Mouse (Mus musculus) liver, embryonic 15.5 days (tissue): ENCODE results near the gene Tmem11. TPM values are rescaled to one million over a fixed set of nuclear protein-coding genes. Genes with fewer than 3 reads are reported as not detected.

Experiments used
- ATAC-seq: fragments of 200-750 bp; cut with Nextera tagmentation; 2 replicates; pipeline ENCODE4 v1.8.0; 2017; ENCODE audit warnings: moderate number of reproducible peaks, mild to moderate bottlenecking, moderate library complexity; ENCODE audit not compliant: insufficient read depth
- H3K27ac ChIP-seq: fragments of 300-500 bp; sonication (generic); replicated peaks from 2 replicates; pipeline ENCODE4 v1.5.1; 2015; ENCODE audit warnings: mild to moderate bottlenecking, inconsistent platforms
- H3K27me3 ChIP-seq: fragments of 300-500 bp; sonication (generic); 2 replicates; pipeline ENCODE4 v1.6.1; 2015; ENCODE audit warnings: mild to moderate bottlenecking, inconsistent platforms
- H3K36me3 ChIP-seq: fragments of 300-500 bp; sonication (generic); replicated peaks from 2 replicates; pipeline ENCODE4 v1.6.1; 2015; ENCODE audit warnings: moderate library complexity, mild to moderate bottlenecking, inconsistent platforms
- H3K4me1 ChIP-seq: fragments of 300-500 bp; sonication (generic); replicated peaks from 2 replicates; pipeline ENCODE4 v1.6.1; 2015; ENCODE audit warnings: inconsistent platforms
- H3K4me2 ChIP-seq: fragments of 300-500 bp; sonication (generic); 2 replicates; pipeline ENCODE4 v1.6.1; 2015; ENCODE audit warnings: moderate library complexity, mild to moderate bottlenecking, inconsistent platforms
- H3K4me3 ChIP-seq: fragments of 300-500 bp; sonication (generic); replicated peaks from 2 replicates; pipeline ENCODE4 v1.5.1; 2015; ENCODE audit warnings: mild to moderate bottlenecking, inconsistent platforms
- H3K9ac ChIP-seq: fragments of 300-500 bp; sonication (generic); 2 replicates; pipeline ENCODE4 v1.6.1; 2015; ENCODE audit warnings: moderate library complexity, mild to moderate bottlenecking, inconsistent platforms
- H3K9me3 ChIP-seq: fragments of 300-500 bp; sonication (generic); replicated peaks from 2 replicates; pipeline ENCODE4 v1.6.1; 2016; ENCODE audit warnings: inconsistent platforms
- WGBS: fragments of 180-500 bp; shearing (Covaris S2); methylation state at CpG from one replicate; pipeline ENCODE4 v1.1.7; 2015; ENCODE audit warnings: mixed read lengths; ENCODE audit not compliant: insufficient replicate concordance; 5-methylcytosine and 5-hydroxymethylcytosine counted together
- polyA plus RNA-seq: library from polyadenylated mRNA; unstranded; fragments of >200 nt; fragmentation: Nextera tagmentation; extraction: Ambion mirVana; gene quantifications from 2 replicates; pipeline ENCODE4 v1.2.1, GENCODE M21; 2015

The Tmem11 gene
- 26.7 and 28.7 TPM in 2 replicates for polyA plus RNA-seq

GRCm38 (mm10) chr11:60878675-60879294, at the start of gene Tmem11:
TSS of gene Tmem11 (minus strand) at chr11:60879272.
- H3K9ac ChIP-seq: peak within 1 kb of the TSS; percentile 92
- peak; percentile 99 for ATAC-seq
- H3K4me3 ChIP-seq: peak within 1 kb of the TSS; percentile 91
- under 1% methylated on average over 62 of the region's 62 CpGs for WGBS
- peak within 1 kb of the TSS; percentile 90 for H3K27ac ChIP-seq
- peak within 1 kb of the TSS; percentile 87 for H3K4me2 ChIP-seq
- H3K36me3 ChIP-seq: 0 out of 2 replicates have a peak, but pooled peaks cover 3% of the 10 kb centered on the region
- H3K4me1 ChIP-seq: peaks cover 59% of the 10 kb centered on the region
- no peaks in the 10 kb centered on the region for H3K27me3 ChIP-seq
- no peaks in the 10 kb centered on the region for H3K9me3 ChIP-seq

GRCm38 (mm10) chr11:60927264-60927663, 48.2 kb upstream of the Tmem11 start:
- WGBS: under 1% methylated on average over 9 of the region's 9 CpGs
- H3K27ac ChIP-seq: peak overlapping the region; percentile 69
- H3K36me3 ChIP-seq: no peaks in the 10 kb centered on the region
- H3K4me2 ChIP-seq: peak overlapping the region; percentile 48
- 0 out of 2 replicates have a peak overlapping the region, but pooled peaks have one; percentile 19 for H3K9ac ChIP-seq
- peaks cover 73% of the 10 kb centered on the region for H3K4me1 ChIP-seq
- no peaks in the 10 kb centered on the region for H3K27me3 ChIP-seq
- H3K4me3 ChIP-seq: 0 out of 2 replicates have a peak overlapping the region, but pooled peaks have one; percentile 0
- peak; percentile 13 for ATAC-seq
- no peaks in the 10 kb centered on the region for H3K9me3 ChIP-seq

DNA sequence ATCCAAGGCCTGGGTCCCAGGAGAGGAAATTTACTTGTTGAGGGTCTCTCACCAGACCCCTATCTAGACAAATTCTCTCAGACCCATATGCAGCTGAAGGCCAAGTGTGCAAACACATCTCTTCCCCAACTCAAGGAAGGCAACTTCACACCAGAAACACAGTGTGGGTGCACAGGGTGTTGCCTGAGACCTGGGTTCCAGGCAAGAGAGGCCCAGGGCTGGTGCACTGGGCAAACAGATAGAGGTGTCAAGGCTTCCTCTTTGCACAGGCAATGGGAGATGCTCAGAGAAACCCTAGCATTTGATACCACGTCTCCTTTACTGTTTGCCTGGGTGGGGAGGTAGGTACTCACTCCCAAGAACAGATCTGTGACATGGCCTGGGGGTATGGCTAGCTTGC, 45.9 kb upstream of the Tmem11 start:
- no peaks in the 10 kb centered on the region for H3K27me3 ChIP-seq
- peak overlapping the region; percentile 69 for H3K4me2 ChIP-seq
- peak; percentile 76 for ATAC-seq
- 43% methylated on average over 1 of the region's 1 CpGs for WGBS
- no peaks in the 10 kb centered on the region for H3K9me3 ChIP-seq
- H3K9ac ChIP-seq: peak overlapping the region; percentile 55
- peak overlapping the region; percentile 93 for H3K27ac ChIP-seq
- peaks cover 81% of the 10 kb centered on the region for H3K4me1 ChIP-seq
- H3K4me3 ChIP-seq: peak overlapping the region; percentile 8; the same call in 1 of the 2 replicates
- H3K36me3 ChIP-seq: 0 out of 2 replicates have a peak, but pooled peaks cover 6% of the 10 kb centered on the region

GRCm38 (mm10) chr11:60924498-60924897, 45.4 kb upstream of the Tmem11 start:
- peak; percentile 94 for ATAC-seq
- H3K27ac ChIP-seq: peak overlapping the region; percentile 93
- WGBS: 26% methylated on average over 6 of the region's 6 CpGs
- H3K9ac ChIP-seq: peak overlapping the region; percentile 55
- H3K4me3 ChIP-seq: peak overlapping the region; percentile 8
- H3K4me2 ChIP-seq: peak overlapping the region; percentile 69
- H3K27me3 ChIP-seq: no peaks in the 10 kb centered on the region
- 0 out of 2 replicates have a peak, but pooled peaks cover 6% of the 10 kb centered on the region for H3K36me3 ChIP-seq
- peaks cover 83% of the 10 kb centered on the region for H3K4me1 ChIP-seq
- H3K9me3 ChIP-seq: no peaks in the 10 kb centered on the region

GRCm38 (mm10) chr11:60922964-60923363, 43.9 kb upstream of the Tmem11 start:
- Histone ChIP-seq H3K4me1 (peaks cover 87% of the 10 kb centered on the region), H3K4me3 (no peak overlapping the region), H3K4me2 (peak overlapping the region; percentile 51), H3K27me3 (no peaks in the 10 kb centered on the region), H3K27ac (peak overlapping the region; percentile 82), H3K9ac (no peak overlapping the region), H3K9me3 (no peaks in the 10 kb centered on the region), H3K36me3 (0 out of 2 replicates have a peak, but pooled peaks cover 6% of the 10 kb centered on the region)
- no peak for ATAC-seq
- 78% methylated on average over 5 of the region's 5 CpGs for WGBS

DNA sequence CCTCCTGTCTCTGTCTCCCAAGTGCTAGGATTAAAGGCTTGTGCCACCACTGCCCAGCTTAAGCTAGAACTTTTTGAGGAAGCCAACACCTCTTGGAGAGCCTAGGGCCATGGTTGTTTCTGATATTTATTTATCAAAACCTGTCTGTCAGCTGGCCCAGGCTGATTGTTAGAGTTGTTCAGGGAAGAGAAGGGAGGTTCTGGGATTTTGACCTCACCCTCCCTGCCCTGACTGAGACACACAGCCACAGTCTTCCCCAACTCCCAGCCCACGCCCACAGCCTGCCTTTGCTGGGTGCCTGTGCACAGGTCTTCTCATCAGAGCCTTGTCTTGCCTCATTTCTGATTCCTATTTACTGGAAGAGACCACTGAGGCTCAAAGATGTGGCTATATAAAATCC, 43.1 kb upstream of the Tmem11 start:
- WGBS: 41% methylated on average over 1 of the region's 1 CpGs
- no peaks in the 10 kb centered on the region for H3K27me3 ChIP-seq

GRCm38 (mm10) chr11:60920021-60920420, 40.9 kb upstream of the Tmem11 start:
- no peaks in the 10 kb centered on the region for H3K27me3 ChIP-seq
- peak overlapping the region; percentile 64 for H3K27ac ChIP-seq
- H3K4me3 ChIP-seq: no peak overlapping the region
- no peak overlapping the region for H3K4me2 ChIP-seq
- H3K4me1 ChIP-seq: peaks cover 85% of the 10 kb centered on the region
- no peaks in the 10 kb centered on the region for H3K9me3 ChIP-seq
- peak overlapping the region; percentile 13; the same call in 1 of the 2 replicates for H3K9ac ChIP-seq
- H3K36me3 ChIP-seq: 0 out of 2 replicates have a peak, but pooled peaks cover 6% of the 10 kb centered on the region
- ATAC-seq: no peak
- 19% methylated on average over 2 of the region's 2 CpGs for WGBS

More for the DNA sequence above, 43.1 kb upstream of the Tmem11 start:
- H3K27ac ChIP-seq: peak overlapping the region; percentile 82
- peaks cover 89% of the 10 kb centered on the region for H3K4me1 ChIP-seq
- peak overlapping the region; percentile 25; the same call in 1 of the 2 replicates for H3K9ac ChIP-seq
- no peaks in the 10 kb centered on the region for H3K9me3 ChIP-seq
- 0 out of 2 replicates have a peak, but pooled peaks cover 6% of the 10 kb centered on the region for H3K36me3 ChIP-seq
- ATAC-seq: peak; percentile 56
- H3K4me2 ChIP-seq: peak overlapping the region; percentile 51
- H3K4me3 ChIP-seq: no peak overlapping the region

GRCm38 (mm10) chr11:60915201-60915600, 36.1 kb upstream of the Tmem11 start:
- H3K36me3 ChIP-seq: no peaks in the 10 kb centered on the region
- peaks cover 73% of the 10 kb centered on the region for H3K4me1 ChIP-seq
- no peak overlapping the region for H3K27ac ChIP-seq
- H3K4me2 ChIP-seq: no peak overlapping the region
- no peaks in the 10 kb centered on the region for H3K27me3 ChIP-seq
- no peak overlapping the region for H3K4me3 ChIP-seq
- H3K9ac ChIP-seq: no peak overlapping the region
- ATAC-seq: no peak
- 65% methylated on average over 4 of the region's 4 CpGs for WGBS
- H3K9me3 ChIP-seq: no peaks in the 10 kb centered on the region

DNA sequence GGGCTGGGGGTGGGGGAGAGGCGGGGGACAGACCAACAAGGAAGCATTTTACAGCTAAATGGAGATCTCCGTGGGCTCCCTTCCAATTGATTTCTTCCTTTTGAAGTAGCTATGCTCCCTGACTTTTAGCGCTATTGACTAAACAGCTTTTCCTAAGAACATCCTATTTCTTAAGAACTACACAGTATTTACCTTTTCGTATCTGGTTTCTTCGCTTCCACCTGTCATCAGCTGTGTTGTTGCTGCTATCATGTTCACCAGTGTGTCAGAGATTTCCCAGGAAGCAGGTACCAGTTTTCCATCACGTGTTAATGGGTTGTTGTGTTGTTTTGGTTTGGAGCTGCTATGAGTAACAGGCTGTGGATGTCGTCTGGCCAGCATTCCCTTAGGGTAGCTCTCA, 35.4 kb upstream of the Tmem11 start, which contains the start of gene Natd1:
TSS of gene Natd1 (minus strand) at position 260 of the 400 bp plus-strand sequence.
- H3K4me1 ChIP-seq: peaks cover 66% of the 10 kb centered on the region
- no peaks in the 10 kb centered on the region for H3K9me3 ChIP-seq
- ATAC-seq: no peak
- peak within 1 kb of the TSS; percentile 97 for H3K4me3 ChIP-seq
- H3K27ac ChIP-seq: peak within 1 kb of the TSS; percentile 92
- 46% methylated on average over 7 of the region's 7 CpGs for WGBS
- peak within 1 kb of the TSS; percentile 92 for H3K9ac ChIP-seq
- peak within 1 kb of the TSS; percentile 91 for H3K4me2 ChIP-seq
- no peaks in the 10 kb centered on the region for H3K27me3 ChIP-seq
- no peaks in the 10 kb centered on the region for H3K36me3 ChIP-seq

DNA sequence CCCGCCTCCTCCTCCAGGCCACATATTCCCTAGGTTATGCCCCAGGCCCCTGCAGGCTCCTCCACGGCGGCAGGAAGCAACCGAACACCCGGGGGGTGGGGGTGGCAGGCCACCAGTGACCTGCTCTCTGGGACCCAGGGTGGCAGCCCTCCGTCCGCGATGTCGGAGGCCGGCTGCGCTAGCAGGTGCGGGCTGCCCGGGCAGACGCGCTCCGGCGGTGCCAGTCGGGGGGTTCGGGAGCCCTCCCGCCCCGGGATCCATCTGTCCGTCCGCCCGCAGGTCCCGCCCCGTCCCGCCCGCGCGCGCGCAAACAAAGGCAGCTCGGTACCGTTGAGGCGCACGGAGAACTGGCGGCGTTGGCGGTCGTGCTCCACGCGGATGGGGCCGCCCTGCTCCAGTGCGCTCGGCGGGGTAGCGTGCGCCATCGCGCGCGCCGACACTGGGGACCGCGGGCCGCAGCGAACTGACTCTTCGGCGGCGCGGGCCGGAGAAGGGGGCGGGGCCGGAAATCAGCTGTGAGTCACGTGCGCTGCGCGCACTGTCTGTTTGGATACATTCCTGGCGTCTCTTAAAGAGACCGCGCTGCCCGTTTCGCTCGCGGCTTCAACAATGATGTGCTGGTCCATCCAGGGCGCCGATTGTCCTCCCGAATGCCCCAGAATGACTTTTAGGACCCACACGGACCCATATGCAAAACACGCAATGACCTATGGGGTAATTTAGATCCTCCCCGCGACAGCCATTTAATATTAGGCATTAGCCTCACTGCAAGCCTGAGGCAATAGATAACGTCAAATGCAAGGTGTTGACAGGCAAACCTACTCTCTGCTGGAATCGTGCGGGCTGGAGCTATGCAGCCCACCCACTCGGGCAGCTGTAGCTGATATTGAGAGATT, 34.5 kb upstream of the Tmem11 start:
- Histone ChIP-seq H3K9me3 (no peaks in the 10 kb centered on the region), H3K4me1 (peaks cover 61% of the 10 kb centered on the region), H3K4me3 (peak overlapping the region; percentile 97), H3K27ac (peak overlapping the region; percentile 92), H3K9ac (peak overlapping the region; percentile 92), H3K36me3 (no peaks in the 10 kb centered on the region), H3K27me3 (no peaks in the 10 kb centered on the region), H3K4me2 (peak overlapping the region; percentile 91)
- ATAC-seq: peak; percentile 90
- WGBS: under 1% methylated on average over 86 of the region's 86 CpGs
